Mouse (Mus musculus) G1E-ER4 (cell line): ENCODE results near the gene Prdm16. TPM values are rescaled to one million over a fixed set of nuclear protein-coding genes. Genes with fewer than 3 reads are reported as not detected.

ENCODE experiments used
- GATA1 ChIP-seq: IDR thresholded peaks from one replicate; pipeline ENCODE4 v1.8.0; 2012; ENCODE audit warnings: low read length, inconsistent platforms
- polyA plus RNA-seq: library from polyadenylated mRNA; stranded (reverse); fragments of >175 nt; gene quantifications from 2 replicates; pipeline ENCODE4 v1.2.3, GENCODE M21; 2012

Prdm16 gene
- polyA plus RNA-seq, 1 experiment, result not detected

- TF ChIP-seq GATA1, result no peak
Measured at GRCm38 (mm10) chr4:154360850-154361249, 275.8 kb downstream of the Prdm16 start.

GRCm38 (mm10) chr4:154360441-154360840, 276.2 kb downstream of the Prdm16 start:
- no peak for TF ChIP-seq GATA1

GRCm38 (mm10) chr4:154359762-154360300, 276.8 kb downstream of the Prdm16 start:
- TF ChIP-seq GATA1, result no peak

GRCm38 (mm10) chr4:154358816-154359215, 277.9 kb downstream of the Prdm16 start:
- no peak for TF ChIP-seq GATA1

GRCm38 (mm10) chr4:154358370-154358769, 278.3 kb downstream of the Prdm16 start:
- TF ChIP-seq GATA1, result no peak

- no peak for TF ChIP-seq GATA1
Measured at GRCm38 (mm10) chr4:154355408-154355807, 281.3 kb downstream of the Prdm16 start.

GRCm38 (mm10) chr4:154352246-154352645, 284.4 kb downstream of the Prdm16 start:
- TF ChIP-seq GATA1, result no peak

- TF ChIP-seq GATA1, result no peak
Measured at GRCm38 (mm10) chr4:154348197-154348786, 288.4 kb downstream of the Prdm16 start.

- TF ChIP-seq GATA1, result no peak
Measured at GRCm38 (mm10) chr4:154346731-154347522, 289.7 kb downstream of the Prdm16 start.

- TF ChIP-seq GATA1, result no peak
Measured at GRCm38 (mm10) chr4:154336650-154337049, 300.0 kb downstream of the Prdm16 start.

GRCm38 (mm10) chr4:154335761-154336160, 300.9 kb downstream of the Prdm16 start, which contains the start of gene B230104I21Rik:
B230104I21Rik (plus strand) TSS chr4:154336127.
- TF ChIP-seq GATA1, result no peak

GRCm38 (mm10) chr4:154334699-154335402, 301.8 kb downstream of the Prdm16 start:
- no peak for TF ChIP-seq GATA1

GRCm38 (mm10) chr4:154333300-154333699, 303.4 kb downstream of the Prdm16 start:
- no peak for TF ChIP-seq GATA1

GRCm38 (mm10) chr4:154331271-154331670, 305.4 kb downstream of the Prdm16 start:
- no peak for TF ChIP-seq GATA1

GRCm38 (mm10) chr4:154330001-154330400, 306.7 kb downstream of the Prdm16 start:
- TF ChIP-seq GATA1, result no peak

- TF ChIP-seq GATA1, result no peak
Measured at GRCm38 (mm10) chr4:154328836-154329235, 307.8 kb downstream of the Prdm16 start.

- no peak for TF ChIP-seq GATA1
Measured at GRCm38 (mm10) chr4:154328431-154328830, 308.2 kb downstream of the Prdm16 start.
